Mouse (Mus musculus) intestine, embryonic 16.5 days (tissue): Measurements from ENCODE around the gene 4921536K21Rik. TPM values are rescaled to one million over a fixed set of nuclear protein-coding genes. Genes with fewer than 3 reads are reported as not detected.

Experiments used
- ATAC-seq: fragments of 200-750 bp; cut with Nextera tagmentation; 2 replicates; pipeline ENCODE4 v1.8.0; 2017; ENCODE audit warnings: moderate TSS enrichment, moderate library complexity
- H3K27ac ChIP-seq: fragments of 300-500 bp; sonication (generic); 2 replicates; pipeline ENCODE4 v1.5.1; 2014; ENCODE audit warnings: mild to moderate bottlenecking, low read length
- H3K27me3 ChIP-seq: fragments of 300-500 bp; sonication (generic); replicated peaks from 2 replicates; pipeline ENCODE4 v1.6.1; 2014; ENCODE audit warnings: low read length, control low read depth, mixed read lengths; ENCODE audit not compliant: control insufficient read depth, insufficient read depth
- H3K36me3 ChIP-seq: fragments of 300-500 bp; sonication (generic); 2 replicates; pipeline ENCODE4 v1.6.1; 2014; ENCODE audit warnings: low read length, control low read depth; ENCODE audit not compliant: control insufficient read depth, insufficient read depth
- H3K4me1 ChIP-seq: fragments of 300-500 bp; sonication (generic); 2 replicates; pipeline ENCODE4 v1.6.1; 2014; ENCODE audit warnings: low read length, control low read depth, mixed read lengths; ENCODE audit not compliant: control insufficient read depth, insufficient read depth
- H3K4me2 ChIP-seq: fragments of 300-500 bp; sonication (generic); 2 replicates; pipeline ENCODE4 v1.6.1; 2014; ENCODE audit warnings: low read depth, low read length, control low read depth
- H3K4me3 ChIP-seq: fragments of 300-500 bp; sonication (generic); 2 replicates; pipeline ENCODE4 v1.5.1; 2014; ENCODE audit warnings: mild to moderate bottlenecking, low read length
- H3K9ac ChIP-seq: fragments of 300-500 bp; sonication (generic); 2 replicates; pipeline ENCODE4 v1.6.1; 2014; ENCODE audit warnings: low read depth, low read length
- H3K9me3 ChIP-seq: fragments of 300-500 bp; sonication (generic); 2 replicates; pipeline ENCODE4 v1.6.1; 2016; ENCODE audit warnings: low read length, control low read depth; ENCODE audit not compliant: control insufficient read depth
- WGBS: fragments of 180-500 bp; shearing (Covaris S2); extraction: QIAGEN DNeasy Blood & Tissue Kit; methylation state at CpG from one replicate; pipeline ENCODE4 v1.1.7; 2014; 5-methylcytosine and 5-hydroxymethylcytosine counted together
- polyA plus RNA-seq: library from polyadenylated mRNA; unstranded; fragments of >200 nt; fragmentation: Nextera tagmentation; extraction: Ambion mirVana; gene quantifications from 2 replicates; pipeline ENCODE4 v1.2.1, GENCODE M21; 2015

4921536K21Rik gene
- polyA plus RNA-seq, 1 experiment from 2014 or later: 0.37 TPM

DNA sequence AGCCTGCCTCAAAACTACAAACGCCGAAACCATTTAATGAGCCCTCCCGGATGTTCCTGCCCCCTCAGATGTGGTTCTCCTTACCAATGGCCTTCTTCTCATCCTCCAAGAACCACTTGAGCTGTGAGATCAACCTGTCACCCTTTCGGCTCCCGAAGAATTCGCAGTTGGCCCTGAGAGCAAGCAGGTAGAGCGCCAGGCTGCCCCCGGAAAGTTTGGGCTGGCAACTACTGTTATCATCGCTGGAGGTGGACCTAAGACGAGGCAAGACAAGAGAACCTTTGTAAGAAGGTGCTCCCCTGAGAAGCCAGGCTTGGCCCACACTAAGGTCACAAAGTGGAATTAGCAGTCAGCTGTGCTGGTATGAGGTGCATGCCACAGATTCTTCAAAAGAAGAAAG, 31.0 kb upstream of the 4921536K21Rik start:
- Histone ChIP-seq H3K36me3 (no peaks in the 10 kb centered on the region), H3K4me2 (no peak overlapping the region), H3K4me3 (no peak overlapping the region), H3K27ac (no peak overlapping the region), H3K9ac (no peak overlapping the region), H3K4me1 (peaks cover under 1% of the 10 kb centered on the region; the same call in 1 of the 2 replicates), H3K27me3 (no peaks in the 10 kb centered on the region), H3K9me3 (no peaks in the 10 kb centered on the region)
- WGBS: 92% methylated on average over 10 of the region's 10 CpGs
- no peak for ATAC-seq

DNA sequence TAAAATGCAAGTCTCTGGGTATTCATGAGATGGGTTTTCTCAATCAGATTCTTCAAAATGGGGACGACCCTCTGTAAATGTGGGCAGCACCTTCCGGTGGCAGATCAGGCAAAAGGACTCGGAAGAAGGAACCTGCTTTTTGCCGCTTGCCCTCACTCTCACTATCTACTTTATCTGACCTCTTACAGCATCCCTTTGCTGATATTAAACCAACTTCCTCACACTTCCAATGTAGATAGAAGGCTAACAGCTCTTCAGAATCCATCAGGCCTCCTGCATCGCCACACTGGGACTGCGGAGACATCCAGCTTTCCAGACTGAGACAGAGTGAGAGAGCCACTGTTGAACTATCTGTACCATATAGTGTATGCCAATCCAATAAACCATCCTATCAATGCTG, 27.8 kb upstream of the 4921536K21Rik start:
- Histone ChIP-seq H3K27me3 (no peaks in the 10 kb centered on the region), H3K4me3 (no peak overlapping the region), H3K27ac (no peak overlapping the region), H3K4me1 (no peaks in the 10 kb centered on the region), H3K9ac (no peak overlapping the region), H3K36me3 (no peaks in the 10 kb centered on the region), H3K9me3 (no peaks in the 10 kb centered on the region), H3K4me2 (no peak overlapping the region)
- WGBS: 95% methylated on average over 6 of the region's 6 CpGs
- no peak for ATAC-seq

DNA sequence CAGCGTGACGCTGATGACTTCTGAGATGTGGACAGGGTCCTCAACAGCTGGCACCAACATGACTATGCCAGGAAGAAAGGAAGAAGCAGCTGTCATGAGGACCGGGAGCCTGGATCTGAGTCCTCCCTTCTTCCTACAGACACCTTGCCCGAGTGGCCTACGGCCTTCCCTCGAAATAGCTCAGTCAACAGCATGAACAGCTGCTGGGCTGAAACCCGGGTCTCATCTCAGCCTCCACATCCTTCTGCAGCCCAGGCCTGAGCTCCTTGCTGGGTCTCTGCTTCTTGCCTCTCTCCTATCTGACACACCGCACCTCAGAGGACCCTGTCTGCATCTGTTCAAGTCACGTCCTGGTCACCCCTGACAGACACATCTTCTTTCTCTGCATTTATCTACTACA, 27.2 kb upstream of the 4921536K21Rik start:
- H3K36me3 ChIP-seq: no peaks in the 10 kb centered on the region
- H3K9me3 ChIP-seq: no peaks in the 10 kb centered on the region
- no peaks in the 10 kb centered on the region for H3K4me1 ChIP-seq
- no peak overlapping the region for H3K27ac ChIP-seq
- ATAC-seq: no peak
- H3K4me2 ChIP-seq: no peak overlapping the region
- 90% methylated on average over 9 of the region's 9 CpGs for WGBS
- H3K9ac ChIP-seq: no peak overlapping the region
- H3K4me3 ChIP-seq: no peak overlapping the region
- H3K27me3 ChIP-seq: no peaks in the 10 kb centered on the region

DNA sequence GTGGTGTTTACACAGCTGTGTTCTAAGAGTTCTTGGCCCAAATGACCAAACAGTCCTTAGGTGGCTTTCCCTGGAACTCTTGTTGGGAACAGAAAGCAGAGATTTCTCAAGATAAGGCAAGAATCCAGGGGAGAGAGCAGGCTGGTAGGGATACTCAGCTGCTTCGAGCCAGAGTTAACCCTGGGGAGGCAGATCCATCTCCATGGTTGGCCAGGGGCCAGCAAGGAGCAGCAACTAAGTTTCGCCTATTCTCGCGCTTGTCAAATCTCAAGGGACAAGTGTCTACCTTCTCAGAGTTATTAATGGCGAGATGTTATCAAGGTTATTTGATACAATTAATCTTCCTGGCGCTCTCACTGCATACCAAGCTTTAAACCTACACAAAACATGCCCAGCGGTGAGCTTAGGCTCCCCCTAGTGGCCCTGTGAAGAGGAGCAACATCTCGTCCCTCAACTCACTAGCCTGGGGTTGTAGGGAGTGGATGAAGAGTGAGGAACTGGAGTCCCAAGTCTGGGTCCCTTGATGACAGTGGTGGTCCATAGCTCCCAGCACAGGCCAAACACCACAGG, 26.5 kb upstream of the 4921536K21Rik start:
- peak; percentile 48; the same call in 1 of the 2 replicates for ATAC-seq
- no peaks in the 10 kb centered on the region for H3K36me3 ChIP-seq

DNA sequence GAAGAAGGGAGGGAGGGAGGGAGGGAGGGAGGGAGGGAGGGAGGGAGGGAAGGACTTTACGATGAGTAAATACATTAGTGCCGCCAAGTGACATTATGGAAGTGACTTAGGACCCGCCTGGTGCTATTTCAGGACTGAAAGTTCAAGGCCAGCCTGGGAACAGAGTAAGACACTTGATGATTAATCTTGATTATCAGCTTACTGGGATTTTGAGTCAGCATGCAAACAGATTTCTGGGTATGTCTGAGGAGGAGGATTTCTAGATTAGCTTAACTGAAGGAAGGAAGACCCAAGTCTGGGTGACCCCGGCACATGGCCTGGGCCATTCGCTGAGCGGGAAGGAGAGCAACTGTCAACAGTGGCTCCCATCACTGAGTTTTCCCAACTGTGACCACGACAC, 25.6 kb upstream of the 4921536K21Rik start:
- H3K9ac ChIP-seq: no peak overlapping the region
- no peaks in the 10 kb centered on the region for H3K36me3 ChIP-seq
- H3K4me3 ChIP-seq: no peak overlapping the region
- no peaks in the 10 kb centered on the region for H3K4me1 ChIP-seq
- WGBS: 82% methylated on average over 7 of the region's 7 CpGs
- no peaks in the 10 kb centered on the region for H3K27me3 ChIP-seq
- ATAC-seq: no peak
- H3K9me3 ChIP-seq: no peaks in the 10 kb centered on the region
- no peak overlapping the region for H3K4me2 ChIP-seq
- no peak overlapping the region for H3K27ac ChIP-seq

More for the DNA sequence above, 26.5 kb upstream of the 4921536K21Rik start:
- H3K9ac ChIP-seq: no peak overlapping the region
- no peak overlapping the region for H3K4me3 ChIP-seq
- H3K4me2 ChIP-seq: no peak overlapping the region
- H3K9me3 ChIP-seq: no peaks in the 10 kb centered on the region
- WGBS: 41% methylated on average over 8 of the region's 8 CpGs
- H3K4me1 ChIP-seq: no peaks in the 10 kb centered on the region
- no peaks in the 10 kb centered on the region for H3K27me3 ChIP-seq
- no peak overlapping the region for H3K27ac ChIP-seq

DNA sequence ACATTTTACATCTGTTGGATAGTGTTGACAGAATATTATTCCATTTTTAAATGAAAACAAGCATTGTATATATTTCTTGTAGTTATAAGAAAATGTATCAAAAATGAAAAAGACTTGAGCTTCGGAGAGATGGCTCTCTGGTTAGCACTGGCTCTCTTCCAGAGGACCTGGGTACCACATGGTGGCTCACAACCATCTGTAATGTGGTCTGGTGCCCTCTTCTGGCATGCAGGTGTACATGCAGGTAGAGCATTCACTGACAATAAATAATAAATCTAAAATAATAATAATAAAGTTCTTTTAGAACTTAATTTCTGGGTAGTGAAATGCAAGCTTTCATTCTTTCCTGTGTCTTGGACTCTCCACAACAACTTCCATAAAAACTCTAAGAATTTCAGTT, 23.8 kb upstream of the 4921536K21Rik start:
- H3K27ac ChIP-seq: no peak overlapping the region
- H3K27me3 ChIP-seq: no peaks in the 10 kb centered on the region
- no peaks in the 10 kb centered on the region for H3K4me1 ChIP-seq
- 64% methylated on average over 1 of the region's 1 CpGs for WGBS
- no peak overlapping the region for H3K9ac ChIP-seq
- H3K4me3 ChIP-seq: no peak overlapping the region
- H3K4me2 ChIP-seq: no peak overlapping the region
- H3K36me3 ChIP-seq: no peaks in the 10 kb centered on the region
- no peak for ATAC-seq
- H3K9me3 ChIP-seq: no peaks in the 10 kb centered on the region

DNA sequence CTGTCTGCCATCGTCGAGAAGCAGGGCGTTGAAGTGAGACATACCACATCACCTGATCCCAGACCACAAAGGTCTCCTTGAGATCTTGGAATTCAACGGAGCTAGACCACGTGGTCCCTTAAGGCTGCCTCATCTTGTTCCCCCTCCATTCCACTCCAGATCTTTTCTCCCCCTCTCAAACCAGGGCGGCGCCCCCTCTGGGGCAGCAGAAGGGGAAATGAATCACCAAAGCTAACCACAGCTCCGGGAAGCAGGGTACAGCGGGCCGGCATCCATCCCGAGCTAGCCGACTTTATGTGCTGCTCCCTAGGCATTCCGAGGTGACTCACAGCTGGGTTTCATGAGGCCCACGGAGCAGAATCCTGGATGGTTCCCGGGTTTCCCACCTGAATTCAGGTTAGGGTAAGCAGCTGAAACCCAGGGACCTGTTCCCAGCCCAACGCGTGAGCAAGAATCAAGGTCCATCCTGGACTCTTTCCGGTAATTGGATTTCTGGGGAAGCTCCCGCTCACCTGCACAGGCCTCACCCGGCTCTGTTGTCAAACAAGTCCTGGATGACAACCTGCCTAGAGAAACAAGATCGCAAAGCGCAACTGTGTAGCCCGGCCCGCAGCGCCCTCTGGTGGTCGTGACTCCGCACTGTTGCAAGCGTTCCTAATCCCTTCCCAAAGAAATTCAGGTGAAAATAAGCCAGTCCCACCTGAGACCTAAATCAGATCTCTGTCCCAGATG, 19.4 kb upstream of the 4921536K21Rik start, which contains the start of gene Slc35e4:
TSS of gene Slc35e4 (minus strand) at position 556 of the 732 bp plus-strand sequence.
- no peaks in the 10 kb centered on the region for H3K9me3 ChIP-seq
- H3K27ac ChIP-seq: peak within 1 kb of the TSS; percentile 30
- H3K9ac ChIP-seq: peak within 1 kb of the TSS; percentile 67
- H3K4me1 ChIP-seq: peaks cover 13% of the 10 kb centered on the region
- under 1% methylated on average over 28 of the region's 28 CpGs for WGBS
- H3K4me3 ChIP-seq: peak within 1 kb of the TSS; percentile 59
- peaks cover 4% of the 10 kb centered on the region; the same call in 1 of the 2 replicates for H3K27me3 ChIP-seq
- H3K36me3 ChIP-seq: no peaks in the 10 kb centered on the region
- ATAC-seq: peak; percentile 71
- peak within 1 kb of the TSS; percentile 89 for H3K4me2 ChIP-seq

DNA sequence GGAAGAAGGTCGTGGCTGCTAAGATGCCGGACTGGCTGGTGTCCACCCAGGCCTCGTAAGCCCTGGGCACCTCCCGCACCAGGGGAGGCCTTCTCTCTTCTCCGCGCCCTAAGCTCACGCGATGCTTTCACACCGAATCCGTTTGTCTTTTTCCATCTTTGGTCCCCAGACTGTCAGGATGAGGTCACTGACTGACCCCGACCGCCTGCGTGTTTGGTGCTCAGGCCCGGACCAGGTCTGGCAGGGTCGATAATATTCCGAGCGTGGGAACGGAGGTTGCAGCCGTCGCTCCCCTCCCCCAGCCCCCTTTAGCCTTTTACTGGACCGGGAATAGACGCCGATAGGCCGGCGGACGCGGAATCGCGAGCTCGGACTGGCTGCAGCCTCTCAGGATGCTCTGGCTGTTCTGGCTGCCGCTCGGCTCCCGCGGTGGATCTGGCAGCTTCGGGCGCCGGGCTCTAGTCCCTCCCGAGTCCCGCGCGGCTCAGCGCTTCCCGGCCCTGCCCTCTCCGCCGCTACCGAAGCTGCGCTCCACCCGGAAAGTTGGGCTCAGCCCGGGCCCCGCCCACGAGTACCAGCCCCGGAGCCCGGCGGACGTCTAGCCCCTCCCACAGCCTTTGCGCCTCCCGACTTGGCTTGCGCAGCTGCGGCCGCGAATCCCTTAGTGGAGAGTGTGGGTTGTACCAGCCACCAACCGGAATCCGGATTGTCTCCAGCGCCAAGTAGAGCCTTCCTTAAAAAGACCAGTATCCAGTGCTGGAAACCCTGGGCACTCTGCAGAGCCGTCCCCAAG, 18.6 kb upstream of the 4921536K21Rik start:
- Histone ChIP-seq H3K4me3 (peak overlapping the region; percentile 59), H3K27me3 (peaks cover 4% of the 10 kb centered on the region; the same call in 1 of the 2 replicates), H3K4me1 (peaks cover 13% of the 10 kb centered on the region), H3K36me3 (no peaks in the 10 kb centered on the region), H3K4me2 (peak overlapping the region; percentile 89), H3K9me3 (no peaks in the 10 kb centered on the region), H3K27ac (peak overlapping the region; percentile 30), H3K9ac (peak overlapping the region; percentile 67)
- under 1% methylated on average over 65 of the region's 65 CpGs for WGBS
- ATAC-seq: peak; percentile 85

DNA sequence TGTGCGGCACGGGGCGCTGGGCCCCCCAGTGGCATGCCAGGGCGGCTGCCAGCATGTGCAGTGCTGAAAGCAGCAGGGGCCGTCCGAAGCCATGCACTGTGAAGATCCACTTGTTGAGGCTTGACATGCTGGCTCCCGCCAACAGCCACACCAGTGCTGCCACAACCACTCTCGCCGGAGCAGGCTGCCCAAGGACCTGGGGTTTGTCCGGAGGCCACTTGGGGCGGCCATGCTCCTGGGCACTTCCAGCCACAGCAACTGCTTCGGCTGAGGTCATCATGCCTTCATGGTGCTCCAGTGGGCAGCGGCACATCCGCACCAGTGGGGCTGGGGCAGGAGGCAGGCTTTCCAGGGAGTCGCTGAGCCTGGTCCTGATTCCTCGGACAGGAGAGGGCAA, 18.0 kb upstream of the 4921536K21Rik start:
- WGBS: 7% methylated on average over 16 of the region's 16 CpGs
- peak overlapping the region; percentile 67 for H3K9ac ChIP-seq
- peak overlapping the region; percentile 89 for H3K4me2 ChIP-seq
- no peak overlapping the region for H3K27ac ChIP-seq
- peaks cover 4% of the 10 kb centered on the region; the same call in 1 of the 2 replicates for H3K27me3 ChIP-seq
- H3K9me3 ChIP-seq: no peaks in the 10 kb centered on the region
- no peaks in the 10 kb centered on the region for H3K36me3 ChIP-seq
- H3K4me3 ChIP-seq: peak overlapping the region; percentile 59
- 0 out of 2 replicates have a peak, but pooled peaks have one; percentile 12 for ATAC-seq
- peaks cover 13% of the 10 kb centered on the region for H3K4me1 ChIP-seq
